Mouse (Mus musculus): ENCODE measurements around the gene Cnr1. TPM values are rescaled to one million over a fixed set of nuclear protein-coding genes. Genes with fewer than 3 reads are reported as not detected.

Gene Cnr1
- total RNA-seq (2023): not detected in 4 replicates

GRCm38 (mm10) chr4:33924234-33924888, at the start of gene Cnr1:
Gene Cnr1, plus strand, starts transcription at chr4:33924593.

Other genes starting within 250 kb of the Cnr1 start
- 0.47 to 0.49 TPM in 2 of 4 replicates, not detected in the others for gene Spaca1, start 125.6 kb downstream of the Cnr1 start, total RNA-seq (2023)

Measured in B cell, adult 62 days (primary cell).